Mouse (Mus musculus) heart, postnatal 0 days (tissue): ENCODE data around the gene Olfr671. TPM values are rescaled to one million over a fixed set of nuclear protein-coding genes. Genes with fewer than 3 reads are reported as not detected.
"Not testable (repeated sequence)": the region's sequence is repeated elsewhere in the genome, so short reads cannot be mapped to it uniquely, and the experiment has no call there.

ENCODE experiments used
- ATAC-seq: fragments of 200-750 bp; cut with Nextera tagmentation; 2 replicates; pipeline ENCODE4 v1.8.0; 2017; ENCODE audit warnings: low read depth, moderate number of reproducible peaks, moderate library complexity; ENCODE audit not compliant: insufficient read depth
- DNase-seq: peaks from one replicate; pipeline ENCODE4 v3.0.0-alpha.2; 2016; ENCODE audit warnings: low spot score
- H3K27ac ChIP-seq: fragments of 300-500 bp; sonication (generic); 2 replicates; pipeline ENCODE4 v1.5.1; 2014; ENCODE audit warnings: low read depth, mild to moderate bottlenecking
- H3K27me3 ChIP-seq: fragments of 300-500 bp; sonication (generic); 2 replicates; pipeline ENCODE4 v1.6.1; 2014; ENCODE audit warnings: low read length, mixed read lengths; ENCODE audit not compliant: control insufficient read depth, insufficient read depth
- H3K36me3 ChIP-seq: fragments of 300-500 bp; sonication (generic); replicated peaks from 2 replicates; pipeline ENCODE4 v1.6.1; 2014; ENCODE audit warnings: low read length, mixed read lengths; ENCODE audit not compliant: control insufficient read depth, insufficient read depth
- H3K4me1 ChIP-seq: fragments of 300-500 bp; sonication (generic); 2 replicates; pipeline ENCODE4 v1.6.1; 2014; ENCODE audit warnings: antibody characterized with exemption; ENCODE audit not compliant: control insufficient read depth, insufficient read depth
- H3K4me2 ChIP-seq: fragments of 300-500 bp; sonication (generic); 2 replicates; pipeline ENCODE4 v1.6.1; 2014; ENCODE audit warnings: low read depth, mild to moderate bottlenecking, low read length, moderate library complexity
- H3K4me3 ChIP-seq: fragments of 300-500 bp; sonication (generic); 2 replicates; pipeline ENCODE4 v1.5.1; 2014; ENCODE audit warnings: low read depth, low read length
- H3K9ac ChIP-seq: fragments of 300-500 bp; sonication (generic); replicated peaks from 2 replicates; pipeline ENCODE4 v1.6.1; 2014; ENCODE audit warnings: low read depth, low read length, mixed read lengths
- H3K9me3 ChIP-seq: fragments of 300-500 bp; sonication (generic); replicated peaks from 2 replicates; pipeline ENCODE4 v1.6.1; 2016; ENCODE audit warnings: low read length; ENCODE audit not compliant: control insufficient read depth
- CTCF ChIP-seq: IDR thresholded peaks from 2 replicates; pipeline ENCODE4 v1.5.1; 2016; ENCODE audit warnings: antibody characterized with exemption, control low read depth, low read depth
- EP300 ChIP-seq: IDR thresholded peaks from 2 replicates; pipeline ENCODE4 v1.6.1; 2016; ENCODE audit warnings: antibody characterized with exemption, low read depth
- WGBS: fragments of 180-500 bp; shearing (Covaris S2); extraction: QIAGEN DNeasy Blood & Tissue Kit; methylation state at CpG from one replicate; pipeline ENCODE4 v1.1.7; 2014; 5-methylcytosine and 5-hydroxymethylcytosine counted together
- polyA plus RNA-seq: library from polyadenylated mRNA; unstranded; fragments of >200 nt; fragmentation: Nextera tagmentation; extraction: Ambion mirVana; gene quantifications from 2 replicates; pipeline ENCODE4 v1.2.1, GENCODE M21; 2015
- total RNA-seq: library from RNA; depleted of rRNA; stranded (reverse); fragments of >200 nt; gene quantifications from 2 replicates; pipeline ENCODE4 v1.2.3, GENCODE M21; 2014; ENCODE audit warnings: low replicate concordance; rRNA removed

Gene Olfr671
- total RNA-seq (not detected in 2 replicates), polyA plus RNA-seq (not detected in 2 replicates)

GRCm38 (mm10) chr7:104979026-104979425, at the start of gene Olfr671:
Olfr671 (minus strand) TSS chr7:104979126.
- Histone ChIP-seq H3K9me3 (no peaks in the 10 kb centered on the region), H3K27ac (no peak within 1 kb of the TSS), H3K4me3 (no peak within 1 kb of the TSS), H3K36me3 (no peaks in the 10 kb centered on the region), H3K4me2 (no peak within 1 kb of the TSS), H3K4me1 (no peaks in the 10 kb centered on the region), H3K27me3 (no peaks in the 10 kb centered on the region), H3K9ac (no peak within 1 kb of the TSS)
- TF ChIP-seq CTCF (no peak), EP300 (no peak)
- ATAC-seq (no peak), DNase-seq (no peak)
- 56% methylated on average over 1 of the region's 1 CpGs for WGBS

- Histone ChIP-seq H3K4me3 (no peak within 1 kb of the TSS), H3K9me3 (no peaks in the 10 kb centered on the region), H3K36me3 (no peaks in the 10 kb centered on the region), H3K27me3 (no peaks in the 10 kb centered on the region), H3K4me2 (no peak within 1 kb of the TSS), H3K27ac (no peak within 1 kb of the TSS), H3K9ac (no peak within 1 kb of the TSS), H3K4me1 (no peaks in the 10 kb centered on the region)
- DNase-seq = no peak
- no peak for ATAC-seq
- TF ChIP-seq EP300 (no peak), CTCF (no peak)
- WGBS = 48% methylated on average over 1 of the region's 1 CpGs
Observed at GRCm38 (mm10) chr7:105028360-105028759, 49.4 kb upstream of the Olfr671 start, which contains the start of gene Olfr675. Olfr675 (minus strand) TSS chr7:105028460.

- H3K4me2 ChIP-seq = no peak overlapping the region
- no peaks in the 10 kb centered on the region for H3K36me3 ChIP-seq
- no peaks in the 10 kb centered on the region for H3K4me1 ChIP-seq
- DNase-seq (no peak), ATAC-seq (no peak)
- no peaks in the 10 kb centered on the region for H3K9me3 ChIP-seq
- H3K4me3 ChIP-seq = no peak overlapping the region
- peak; percentile 31; the same call in 1 of the 2 replicates for TF ChIP-seq CTCF
- no peak for TF ChIP-seq EP300
- H3K9ac ChIP-seq = no peak overlapping the region
- WGBS = 64% methylated on average over 1 of the region's 1 CpGs
- no peak overlapping the region for H3K27ac ChIP-seq
- no peaks in the 10 kb centered on the region for H3K27me3 ChIP-seq
Observed at GRCm38 (mm10) chr7:105022530-105022929, 43.6 kb upstream of the Olfr671 start.

- Histone ChIP-seq H3K4me1 (no peaks in the 10 kb centered on the region), H3K36me3 (no peaks in the 10 kb centered on the region), H3K27me3 (no peaks in the 10 kb centered on the region), H3K4me3 (no peak within 1 kb of the TSS), H3K9me3 (0 out of 2 replicates have a peak, but pooled peaks cover 4% of the 10 kb centered on the region), H3K9ac (no peak within 1 kb of the TSS), H3K4me2 (no peak within 1 kb of the TSS), H3K27ac (no peak within 1 kb of the TSS)
- ATAC-seq (no peak), DNase-seq (no peak)
- TF ChIP-seq CTCF (no peak), EP300 (no peak)
Observed at GRCm38 (mm10) chr7:105001929-105002328, 23.0 kb upstream of the Olfr671 start, which contains the start of gene Olfr672. Olfr672 (minus strand) TSS chr7:105002029.

- ATAC-seq = not testable (repeated sequence)
Observed at GRCm38 (mm10) chr7:104972507-104972906, 6.4 kb downstream of the Olfr671 start.

GRCm38 (mm10) chr7:104962520-104962919, 16.4 kb downstream of the Olfr671 start, which contains the start of gene Olfr670:
Olfr670 (minus strand) TSS chr7:104962620.
- 40% methylated on average over 1 of the region's 1 CpGs for WGBS
- no peak for ATAC-seq

More at GRCm38 (mm10) chr7:104972507-104972906, 6.4 kb downstream of the Olfr671 start:
- H3K27ac ChIP-seq, H3K9me3 ChIP-seq, H3K9ac ChIP-seq, H3K4me1 ChIP-seq, H3K27me3 ChIP-seq, H3K36me3 ChIP-seq, DNase-seq, H3K4me3 ChIP-seq, H3K4me2 ChIP-seq: not testable (repeated sequence)
- WGBS = 56% methylated on average over 2 of the region's 2 CpGs

GRCm38 (mm10) chr7:104950234-104950633, 28.7 kb downstream of the Olfr671 start:
- H3K27ac ChIP-seq, H3K9me3 ChIP-seq, H3K9ac ChIP-seq, ATAC-seq, H3K27me3 ChIP-seq, H3K4me1 ChIP-seq, H3K4me2 ChIP-seq, DNase-seq, H3K36me3 ChIP-seq, H3K4me3 ChIP-seq: not testable (repeated sequence)
- WGBS = 86% methylated on average over 16 of the region's 16 CpGs

More at GRCm38 (mm10) chr7:104962520-104962919, 16.4 kb downstream of the Olfr671 start, which contains the start of gene Olfr670:
- Histone ChIP-seq H3K36me3 (no peaks in the 10 kb centered on the region), H3K4me3 (no peak within 1 kb of the TSS), H3K4me2 (no peak within 1 kb of the TSS), H3K27me3 (no peaks in the 10 kb centered on the region), H3K4me1 (no peaks in the 10 kb centered on the region), H3K27ac (no peak within 1 kb of the TSS), H3K9ac (no peak within 1 kb of the TSS), H3K9me3 (no peaks in the 10 kb centered on the region)
- no peak for DNase-seq
- TF ChIP-seq EP300 (no peak), CTCF (no peak)
